Mouse (Mus musculus) bone marrow, adult 2 months (tissue): ENCODE measurements around the gene Relt. TPM values are rescaled to one million over a fixed set of nuclear protein-coding genes. Genes with fewer than 3 reads are reported as not detected.

ENCODE experiments used
- H3K27ac ChIP-seq: fragments of 200-500 bp; 2 replicates; pipeline ENCODE4 v1.5.1; 2012; ENCODE audit warnings: low read depth, mild to moderate bottlenecking, control low read depth, inconsistent platforms, low read length; ENCODE audit not compliant: control insufficient read depth, poor library complexity, insufficient read depth
- H3K4me1 ChIP-seq: fragments of 200-500 bp; 2 replicates; pipeline ENCODE4 v1.6.1; 2011; ENCODE audit warnings: low read length; ENCODE audit not compliant: control insufficient read depth, insufficient read depth
- H3K4me3 ChIP-seq: fragments of 200-500 bp; replicated peaks from 2 replicates; pipeline ENCODE3; 2011; ENCODE audit warnings: mild to moderate bottlenecking, low read depth, low read length, control low read depth; ENCODE audit not compliant: control insufficient read depth
- CTCF ChIP-seq: fragments of 200-500 bp; IDR thresholded peaks from 2 replicates; pipeline ENCODE4 v1.5.1; 2011; ENCODE audit warnings: low read length, control low read depth; ENCODE audit not compliant: control insufficient read depth, insufficient read depth
- POLR2A ChIP-seq: fragments of 200-500 bp; IDR thresholded peaks from 2 replicates; pipeline ENCODE4 v1.6.1; 2011; ENCODE audit warnings: low read depth, mild to moderate bottlenecking, control low read depth, low read length, borderline replicate concordance; ENCODE audit not compliant: control insufficient read depth
- WGBS: fragments of 180-500 bp; shearing (Covaris S2); methylation state at CpG from one replicate; pipeline ENCODE4 v1.1.7; 2018; 5-methylcytosine and 5-hydroxymethylcytosine counted together
- polyA plus RNA-seq: library from polyadenylated mRNA; stranded (reverse); fragments of >200 nt; gene quantifications from 2 replicates; pipeline ENCODE4 v1.2.4, GENCODE M21; 2011; ENCODE audit warnings: low replicate concordance; ENCODE audit not compliant: missing spikeins, insufficient read depth, insufficient read length

Gene Relt
- polyA plus RNA-seq, 1 experiment, result 46.1 TPM

DNA sequence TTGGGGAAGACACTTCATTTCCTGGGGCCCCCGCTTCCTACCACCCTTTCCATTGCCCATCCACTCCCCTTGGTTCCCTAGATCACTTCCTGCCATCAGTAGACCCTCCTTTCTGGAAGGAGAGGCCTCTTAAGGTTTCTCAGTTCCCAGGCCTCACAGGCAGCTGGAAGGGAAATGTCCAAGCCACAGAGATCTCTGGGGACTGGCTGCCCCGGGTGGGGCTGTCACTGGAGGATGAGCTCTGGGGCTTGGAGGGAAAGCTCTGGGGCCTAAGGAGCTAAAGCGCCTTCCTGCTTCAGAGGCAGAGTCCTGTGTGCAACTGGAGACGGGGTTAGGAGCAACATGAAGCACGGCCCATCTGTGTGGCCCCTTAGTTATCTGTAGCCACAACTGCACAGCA lies 41.4 kb upstream of the Relt start:
- WGBS, result 57% methylated on average over 5 of the region's 5 CpGs
- TF ChIP-seq CTCF (no peak), POLR2A (no peak)
- no peaks in the 10 kb centered on the region for H3K4me1 ChIP-seq
- H3K4me3 ChIP-seq, result no peak overlapping the region
- H3K27ac ChIP-seq, result no peak overlapping the region

DNA sequence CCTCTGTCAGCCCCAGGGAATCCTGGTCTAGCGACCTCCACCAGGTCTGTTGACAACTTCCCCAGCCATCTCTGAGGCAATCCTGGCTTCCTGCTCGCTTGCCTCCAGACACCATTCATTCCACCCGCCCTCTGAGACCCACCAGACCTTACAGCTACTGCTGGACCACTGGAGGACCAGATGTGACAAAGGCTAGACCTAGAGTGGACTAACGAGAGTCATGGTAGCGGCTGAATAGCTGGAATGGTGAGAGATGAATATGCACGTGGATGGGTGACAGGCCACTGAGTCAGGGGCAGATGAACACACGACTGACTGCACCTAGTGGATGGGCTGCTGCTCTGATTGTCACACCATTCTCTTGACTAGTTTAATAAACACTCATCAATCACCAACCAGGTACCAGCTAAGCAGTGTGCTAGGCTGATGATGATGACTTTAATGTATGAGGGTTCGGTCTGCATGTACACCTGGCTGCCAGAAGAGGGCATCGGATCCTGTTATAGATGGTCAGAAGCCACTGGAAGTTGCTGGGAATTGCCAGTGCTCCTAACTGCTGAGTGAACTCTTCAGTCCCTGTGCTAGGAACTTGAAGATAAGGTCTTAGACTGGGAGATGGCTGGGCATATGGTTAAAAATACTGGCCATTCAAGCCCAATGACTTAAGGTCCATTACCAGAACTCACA lies 39.3 kb upstream of the Relt start:
- Histone ChIP-seq H3K27ac (no peak overlapping the region), H3K4me1 (no peaks in the 10 kb centered on the region), H3K4me3 (no peak overlapping the region)
- WGBS, result 60% methylated on average over 9 of the region's 9 CpGs
- TF ChIP-seq POLR2A (no peak), CTCF (peak; percentile 47)

DNA sequence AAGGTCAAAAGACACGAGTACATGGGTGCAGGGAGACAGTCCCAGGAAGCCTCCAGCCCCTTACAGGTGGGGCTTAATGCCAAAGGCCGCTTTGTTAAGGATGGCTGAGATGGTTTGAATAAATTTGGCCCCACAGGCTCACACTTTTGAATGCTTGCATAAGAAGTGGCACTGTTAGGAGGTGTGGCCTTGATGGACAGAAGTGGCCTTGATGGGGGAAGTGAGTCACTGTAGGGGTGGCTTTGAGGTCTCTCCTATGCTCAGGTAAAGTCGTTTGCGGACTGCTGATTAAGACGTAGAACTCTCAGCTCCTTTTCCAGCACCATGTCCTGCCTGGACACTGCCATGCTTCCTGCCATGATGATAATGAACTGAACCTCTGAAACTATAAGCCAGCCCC lies 34.6 kb upstream of the Relt start:
- TF ChIP-seq POLR2A, result no peak
- no peak for TF ChIP-seq CTCF
- 83% methylated on average over 5 of the region's 5 CpGs for WGBS
- Histone ChIP-seq H3K4me1 (no peaks in the 10 kb centered on the region; the same call in 1 of the 2 replicates), H3K27ac (no peak overlapping the region), H3K4me3 (no peak overlapping the region)

DNA sequence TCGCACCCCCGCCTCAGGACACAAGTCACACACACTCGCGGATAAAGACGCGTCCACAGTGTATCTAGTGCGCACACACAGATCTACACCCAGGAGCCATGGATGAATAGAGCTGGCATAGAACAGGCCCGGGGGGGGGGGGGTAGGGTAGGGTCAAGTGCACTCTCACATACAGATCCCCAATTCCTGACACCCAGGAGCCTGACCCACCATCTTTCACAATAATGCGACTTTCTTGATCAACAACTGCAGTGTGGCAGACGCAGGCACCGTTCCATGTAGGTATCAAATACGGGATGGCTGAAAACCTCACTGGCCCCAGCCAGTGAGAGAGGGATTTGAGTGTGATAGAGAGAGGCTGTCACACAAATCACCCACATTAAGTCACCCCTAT lies 31.6 kb upstream of the Relt start:
- H3K4me3 ChIP-seq, result no peak overlapping the region
- H3K27ac ChIP-seq, result no peak overlapping the region; the same call in 1 of the 2 replicates
- WGBS, result 5% methylated on average over 12 of the region's 12 CpGs
- no peaks in the 10 kb centered on the region; the same call in 1 of the 2 replicates for H3K4me1 ChIP-seq
- TF ChIP-seq POLR2A (no peak), CTCF (no peak)

DNA sequence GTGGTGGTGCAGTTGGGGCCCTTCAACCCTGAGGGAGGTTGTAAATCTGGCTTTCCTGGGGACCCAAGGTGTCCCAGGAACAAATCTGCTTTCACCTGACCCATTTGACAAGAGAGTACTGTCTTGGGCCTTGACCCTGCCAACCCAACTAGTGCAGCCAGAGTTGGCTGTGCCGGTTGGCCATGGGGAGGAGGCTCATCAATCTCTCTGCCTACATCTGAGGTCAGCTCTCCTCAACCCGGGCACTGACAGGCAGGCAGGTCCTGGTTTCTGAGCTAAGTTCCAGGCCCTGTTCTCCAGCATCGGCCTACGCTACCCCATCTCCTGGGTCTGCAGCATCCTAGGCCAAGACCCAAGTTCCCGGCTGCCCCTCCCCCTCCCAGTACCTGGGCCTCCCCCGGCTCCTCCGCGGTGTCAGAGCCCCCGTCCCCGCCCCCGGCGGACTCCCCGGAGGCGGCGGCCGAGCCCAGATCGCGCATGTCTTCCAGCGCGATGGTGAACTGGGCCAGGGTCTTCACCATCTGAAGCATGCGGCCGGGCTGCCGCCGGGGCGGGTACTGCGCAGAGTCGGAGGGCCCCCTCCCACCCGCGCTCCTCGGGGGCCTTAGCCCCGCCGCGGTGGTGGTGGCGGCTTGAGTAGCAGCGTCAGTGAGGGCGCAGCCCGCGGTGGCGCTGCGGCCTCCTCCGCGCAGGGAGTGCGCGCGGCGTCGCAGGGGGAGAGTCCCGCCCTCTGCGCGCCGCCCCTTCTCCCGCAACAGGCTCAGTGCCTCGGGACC lies 31.0 kb upstream of the Relt start:
- no peak overlapping the region for H3K4me3 ChIP-seq
- TF ChIP-seq POLR2A (no peak), CTCF (no peak)

GRCm38 (mm10) chr7:100893249-100894056 lies 30.2 kb upstream of the Relt start:
- TF ChIP-seq POLR2A, result no peak
- no peak for TF ChIP-seq CTCF
- no peak overlapping the region for H3K4me3 ChIP-seq
- 85% methylated on average over 20 of the region's 20 CpGs for WGBS
- H3K27ac ChIP-seq, result no peak overlapping the region
- no peaks in the 10 kb centered on the region; the same call in 1 of the 2 replicates for H3K4me1 ChIP-seq

More for the DNA sequence above, 31.0 kb upstream of the Relt start:
- H3K27ac ChIP-seq, result no peak overlapping the region; the same call in 1 of the 2 replicates
- 5% methylated on average over 53 of the region's 53 CpGs for WGBS
- H3K4me1 ChIP-seq, result no peaks in the 10 kb centered on the region; the same call in 1 of the 2 replicates

- WGBS, result 30% methylated on average over 3 of the region's 3 CpGs
- TF ChIP-seq CTCF, result peak; percentile 84
- no peak for TF ChIP-seq POLR2A
- Histone ChIP-seq H3K4me3 (no peak overlapping the region), H3K27ac (no peak overlapping the region), H3K4me1 (no peaks in the 10 kb centered on the region)
Measured at GRCm38 (mm10) chr7:100886535-100886934, 23.3 kb upstream of the Relt start.

DNA sequence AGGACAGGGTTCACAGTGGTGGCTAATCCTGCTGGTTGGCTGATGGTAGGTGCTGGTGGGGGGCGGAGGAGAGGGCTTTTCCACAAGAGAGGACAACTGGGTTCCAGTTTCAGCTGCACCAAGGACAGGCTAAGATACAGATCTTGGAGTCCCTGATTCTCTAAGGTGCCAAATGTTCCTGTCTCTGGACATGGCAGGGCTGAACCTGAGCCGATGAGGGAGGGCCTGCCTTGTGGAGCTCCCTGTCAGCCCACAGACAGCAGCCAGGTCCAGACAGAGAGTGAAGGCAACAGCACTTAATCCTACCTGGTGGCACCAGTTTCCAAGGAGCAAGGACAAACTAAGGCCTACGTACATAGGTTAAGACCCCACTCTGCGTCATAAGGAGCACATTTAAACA lies 21.2 kb upstream of the Relt start:
- 83% methylated on average over 4 of the region's 4 CpGs for WGBS
- H3K4me1 ChIP-seq, result no peaks in the 10 kb centered on the region
- TF ChIP-seq CTCF (no peak), POLR2A (no peak)

More for the DNA sequence above, 21.2 kb upstream of the Relt start:
- Histone ChIP-seq H3K27ac (no peak overlapping the region), H3K4me3 (no peak overlapping the region)
